7 mouse cellular contexts compared by ENCODE assay signal in genomic region chr11:115964977-115965604, GRCm38 (mm10). TPM values are rescaled to one million over a fixed set of nuclear protein-coding genes. Genes with fewer than 3 reads are reported as not detected.
DNase-seq lines count a peak whose midpoint lies in the region; ATAC-seq and TF ChIP-seq lines count a peak whose summit lies in the region.

No protein-coding gene starts in this region.

- no peak overlapping the region for H3K27ac ChIP-seq in lung, embryonic 14.5 days (ENCODE audit: low read depth)

- TF ChIP-seq CTCF in lung, embryonic 14.5 days (IDR thresholded peaks at IDR 0.05; ENCODE audit: low read depth): no peak

- H3K36me3 ChIP-seq in lung, embryonic 14.5 days (ENCODE audit: insufficient read depth): peaks cover 69% of the 10 kb centered on the region

- H3K4me2 ChIP-seq in lung, embryonic 14.5 days: no peak overlapping the region

- no peaks in the 10 kb centered on the region; the same call in 1 of the 2 replicates for H3K4me1 ChIP-seq in lung, embryonic 14.5 days (ENCODE audit: insufficient read depth)

- no peaks in the 10 kb centered on the region for H3K9me3 ChIP-seq in lung, embryonic 14.5 days (ENCODE audit: low read depth, low read length)

- DNase-seq in 416B (ENCODE audit: low read depth) (peak; percentile 87), MN1 (ENCODE audit: low spot score) (peak; percentile 87)
- peak; percentile 48 for DNase-seq in heart, adult 9 months (ENCODE audit: low spot score in 2 of 2)
- DNase-seq in lung, embryonic 14.5 days: no peak
- DNase-seq in cerebellum, adult 11-12 months: no peak
- DNase-seq in layer of hippocampus, adult 9-10 months (ENCODE audit: low spot score): no peak
- no peak for DNase-seq in right cerebral cortex, postnatal 36 days (ENCODE audit: low spot score in 2 of 2)

- ATAC-seq in lung, embryonic 14.5 days (ENCODE audit: insufficient read depth): 0 out of 2 replicates have a peak, but pooled peaks have one; percentile 17

- 69% methylated on average over 10 of the region's 10 CpGs for WGBS in lung, embryonic 14.5 days

- H3K27me3 ChIP-seq in lung, embryonic 14.5 days (ENCODE audit: insufficient read depth, low read length): no peaks in the 10 kb centered on the region

- H3K4me3 ChIP-seq in lung, embryonic 14.5 days (ENCODE audit: low read depth, low read length): no peak overlapping the region

- H3K9ac ChIP-seq in lung, embryonic 14.5 days: no peak overlapping the region

RNA-seq across cellular contexts. Expression of gene Itgb4, which starts 9.4 kb away (rescaled TPM):
- 2.0 and 2.3 TPM in 2 replicates for polyA plus RNA-seq in lung, embryonic 14.5 days (2014; fragmentation: Nextera tagmentation; extraction: Ambion mirVana)

RNA-seq across cellular contexts. Expression of gene Recql5, which starts 31.8 kb away (rescaled TPM):
- 17.8 and 21.7 TPM in 2 replicates for polyA plus RNA-seq in lung, embryonic 14.5 days (2014; fragmentation: Nextera tagmentation; extraction: Ambion mirVana)

RNA-seq across cellular contexts. Expression of gene Sap30bp, which starts 32.0 kb away (rescaled TPM):
- 39.1 and 43.5 TPM in 2 replicates for polyA plus RNA-seq in lung, embryonic 14.5 days (2014; fragmentation: Nextera tagmentation; extraction: Ambion mirVana)

RNA-seq across cellular contexts. Expression of gene Galk1, which starts 47.4 kb away (rescaled TPM):
- polyA plus RNA-seq in lung, embryonic 14.5 days (2014; fragmentation: Nextera tagmentation; extraction: Ambion mirVana): 191 and 208 TPM in 2 replicates

RNA-seq across cellular contexts. Expression of gene Smim6, which starts 53.3 kb away (rescaled TPM):
- 11.4 and 12.2 TPM in 2 replicates for polyA plus RNA-seq in lung, embryonic 14.5 days (2014; fragmentation: Nextera tagmentation; extraction: Ambion mirVana)

Comparison
In these comparisons a context has a peak if more than half of its experiments do, and no peak if none do; other contexts are left out.
1. DNase-seq: peak in 416B (single experiment), MN1 (single experiment) and heart, adult 9 months (2 of 2); none in lung, embryonic 14.5 days (single experiment), cerebellum, adult 11-12 months (single experiment), layer of hippocampus, adult 9-10 months (single experiment) and right cerebral cortex, postnatal 36 days (0 of 2).